Mouse (Mus musculus) C2C12 (cell line): ENCODE data around the gene Haus2.

Experiments
- CEBPB ChIP-seq: IDR thresholded peaks from one replicate; pipeline ENCODE4 v1.6.1; 2011; ENCODE audit warnings: low read depth, mild to moderate bottlenecking, control low read depth, moderate library complexity
- CTCF ChIP-seq: IDR thresholded peaks from one replicate; pipeline ENCODE4 v1.5.1; 2011; ENCODE audit not compliant: control insufficient read depth, insufficient read depth, insufficient read length
- FOSL1 ChIP-seq: IDR thresholded peaks from one replicate; pipeline ENCODE4 v1.8.0; 2011; ENCODE audit warnings: mild to moderate bottlenecking, low read length; ENCODE audit not compliant: poor library complexity, insufficient read depth, severe bottlenecking
- MAX ChIP-seq: IDR thresholded peaks from one replicate; pipeline ENCODE4 v1.6.1; 2011; ENCODE audit warnings: mild to moderate bottlenecking, control low read depth
- MYOD1 ChIP-seq: IDR thresholded peaks from one replicate; pipeline ENCODE4 v1.6.1; 2011; ENCODE audit warnings: low read depth; ENCODE audit not compliant: control insufficient read depth, insufficient read length
- MYOG ChIP-seq: IDR thresholded peaks from one replicate; pipeline ENCODE4 v1.6.1; 2011; ENCODE audit not compliant: control insufficient read depth, insufficient read length; ENCODE audit errors: extremely low read depth
- USF1 ChIP-seq: IDR thresholded peaks from one replicate; pipeline ENCODE4 v1.6.1; 2011; ENCODE audit warnings: low read depth, mild to moderate bottlenecking, control low read depth, moderate library complexity

- TF ChIP-seq USF1: no peak
- no peak for TF ChIP-seq CTCF
- no peak for TF ChIP-seq FOSL1
- TF ChIP-seq MYOG: no peak
- no peak for TF ChIP-seq CEBPB
- TF ChIP-seq MYOD1: no peak
- TF ChIP-seq MAX: no peak
Observed at GRCm38 (mm10) chr2:120578286-120578685, 30.9 kb upstream of the Haus2 start.
